Mouse (Mus musculus) splenic B cell, adult 2 months (primary cell): ENCODE measurements around the gene Zfp366.

Source experiments
- DNase-seq: peaks from one replicate; pipeline ENCODE4 v3.0.0-alpha.2; 2011; ENCODE audit warnings: low read depth, low spot score
- H3K27me3 ChIP-seq: 2 replicates; pipeline ENCODE4 v1.6.1; 2012; ENCODE audit warnings: mild to moderate bottlenecking, low read length, moderate library complexity, mixed read lengths; ENCODE audit not compliant: control insufficient read depth, poor library complexity, insufficient read depth, severe bottlenecking
- H3K36me3 ChIP-seq: 2 replicates; pipeline ENCODE4 v1.6.1; 2012; ENCODE audit warnings: mild to moderate bottlenecking, low read length, moderate library complexity, mixed read lengths; ENCODE audit not compliant: control insufficient read depth, poor library complexity, insufficient read depth, severe bottlenecking

Gene Zfp366

GRCm38 (mm10) chr13:99201647-99202574 lies 17.3 kb downstream of the Zfp366 start:
- Histone ChIP-seq H3K27me3 (peaks cover 2% of the 10 kb centered on the region; the same call in 1 of the 2 replicates), H3K36me3 (no peaks in the 10 kb centered on the region)
- no peak for DNase-seq

DNA sequence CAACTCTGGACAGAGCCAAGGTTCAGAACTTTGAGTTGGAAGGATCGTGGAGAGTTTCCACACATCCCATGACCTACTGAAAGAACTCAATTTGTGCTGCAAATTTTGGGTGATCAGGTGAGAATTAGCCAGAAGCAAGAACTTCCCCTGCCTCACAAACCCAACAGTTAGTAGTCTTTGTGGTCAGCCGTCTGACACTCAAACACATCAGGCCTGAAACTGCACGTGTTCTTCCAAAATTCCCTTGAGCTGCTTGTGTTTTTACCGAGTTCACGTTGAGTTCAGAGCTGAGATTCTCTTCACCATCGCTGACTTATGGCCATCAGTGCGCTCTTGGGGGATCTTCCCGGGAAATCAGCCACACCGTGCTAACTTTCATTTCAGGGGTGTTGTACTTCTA lies 22.6 kb downstream of the Zfp366 start:
- no peak for DNase-seq

GRCm38 (mm10) chr13:99209859-99210258 lies 25.2 kb downstream of the Zfp366 start:
- H3K27me3 ChIP-seq: no peaks in the 10 kb centered on the region
- DNase-seq: no peak
- no peaks in the 10 kb centered on the region for H3K36me3 ChIP-seq

More for the DNA sequence above, 22.6 kb downstream of the Zfp366 start:
- H3K27me3 ChIP-seq: no peaks in the 10 kb centered on the region
- no peaks in the 10 kb centered on the region for H3K36me3 ChIP-seq

DNA sequence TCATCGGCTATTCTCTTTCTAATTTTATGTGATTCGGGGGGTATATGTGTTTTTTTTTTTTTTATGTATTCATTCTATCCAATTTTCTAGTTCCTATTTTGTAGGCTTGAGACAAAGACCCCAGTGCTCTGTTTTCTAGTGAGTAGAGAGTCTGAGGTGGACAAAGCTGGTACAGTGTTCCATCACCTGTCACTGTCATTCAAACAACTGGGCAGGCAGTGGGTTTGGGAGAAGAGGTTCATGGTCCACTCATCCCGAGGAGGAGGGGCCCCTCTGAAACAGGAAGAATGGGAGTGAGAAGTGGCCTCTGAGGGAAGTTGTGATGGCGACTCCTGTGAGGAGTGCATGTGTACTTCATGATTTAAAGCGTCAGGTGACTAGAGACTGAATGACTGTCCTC lies 26.2 kb downstream of the Zfp366 start:
- no peak for DNase-seq
- H3K27me3 ChIP-seq: no peaks in the 10 kb centered on the region
- no peaks in the 10 kb centered on the region for H3K36me3 ChIP-seq

- Histone ChIP-seq H3K36me3 (no peaks in the 10 kb centered on the region), H3K27me3 (no peaks in the 10 kb centered on the region)
- no peak for DNase-seq
These were observed 28.4 kb downstream of the Zfp366 start for GRCm38 (mm10) chr13:99212976-99213375.

DNA sequence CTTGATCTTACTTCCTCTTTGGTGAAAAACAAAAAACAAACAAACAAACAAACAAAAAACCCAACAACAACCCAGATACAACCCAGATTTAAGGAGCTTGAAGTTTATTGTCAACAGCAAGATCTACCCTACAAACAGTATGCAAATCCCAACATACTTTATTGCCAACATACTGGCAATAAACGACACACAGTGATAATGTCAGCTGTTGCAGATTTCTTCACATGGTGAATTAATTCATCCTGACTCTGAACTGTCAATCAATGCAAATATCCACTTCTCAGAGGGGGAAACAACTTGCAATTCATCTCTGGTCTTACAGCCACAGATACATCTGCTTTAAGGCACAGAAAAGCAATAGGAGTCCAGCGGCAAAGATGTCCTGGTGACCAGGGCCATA lies 31.4 kb downstream of the Zfp366 start:
- H3K36me3 ChIP-seq: no peaks in the 10 kb centered on the region
- H3K27me3 ChIP-seq: no peaks in the 10 kb centered on the region
- DNase-seq: no peak

GRCm38 (mm10) chr13:99217984-99218383 lies 33.4 kb downstream of the Zfp366 start:
- Histone ChIP-seq H3K36me3 (no peaks in the 10 kb centered on the region), H3K27me3 (no peaks in the 10 kb centered on the region)
- DNase-seq: no peak

- no peaks in the 10 kb centered on the region for H3K27me3 ChIP-seq
- DNase-seq: no peak
- H3K36me3 ChIP-seq: no peaks in the 10 kb centered on the region
These were observed 35.0 kb downstream of the Zfp366 start for GRCm38 (mm10) chr13:99219586-99219985.

GRCm38 (mm10) chr13:99221996-99222395 lies 37.4 kb downstream of the Zfp366 start:
- DNase-seq: no peak
- Histone ChIP-seq H3K36me3 (no peaks in the 10 kb centered on the region), H3K27me3 (no peaks in the 10 kb centered on the region)

- H3K36me3 ChIP-seq: no peaks in the 10 kb centered on the region
- no peak for DNase-seq
- H3K27me3 ChIP-seq: no peaks in the 10 kb centered on the region
These were observed 37.9 kb downstream of the Zfp366 start for GRCm38 (mm10) chr13:99222476-99222875.

DNA sequence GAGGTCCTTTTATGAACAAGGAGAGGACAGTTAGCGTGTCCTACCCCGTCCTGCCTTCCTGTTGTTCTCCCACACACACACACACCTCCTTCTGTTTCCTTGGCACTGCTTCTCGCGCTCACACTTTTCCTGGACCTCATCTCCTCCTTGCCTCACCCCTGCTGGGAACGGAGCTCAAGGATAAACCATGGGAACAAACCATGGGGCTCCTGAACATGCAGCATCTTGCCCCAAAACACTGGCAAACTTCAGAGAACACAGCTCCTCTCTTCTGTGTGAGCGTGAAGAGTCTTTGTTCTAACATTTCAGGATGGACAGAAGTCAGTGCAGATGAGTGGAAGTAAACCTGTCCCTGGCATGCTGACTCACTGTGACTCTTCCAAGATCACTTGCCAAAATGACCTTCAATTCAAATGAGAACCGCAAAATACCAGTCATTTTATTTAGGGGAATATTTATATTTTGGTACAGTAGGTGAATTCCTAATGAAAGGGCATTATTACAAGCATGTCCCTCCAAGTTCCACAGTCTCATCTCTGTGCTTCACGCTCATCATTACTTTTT lies 38.8 kb downstream of the Zfp366 start:
- DNase-seq: no peak
- no peaks in the 10 kb centered on the region for H3K27me3 ChIP-seq
- no peaks in the 10 kb centered on the region for H3K36me3 ChIP-seq

- DNase-seq: no peak
- Histone ChIP-seq H3K27me3 (no peaks in the 10 kb centered on the region), H3K36me3 (no peaks in the 10 kb centered on the region)
These were observed 39.3 kb downstream of the Zfp366 start for GRCm38 (mm10) chr13:99223917-99224316.

- no peaks in the 10 kb centered on the region for H3K27me3 ChIP-seq
- no peak for DNase-seq
These were observed 41.0 kb downstream of the Zfp366 start for GRCm38 (mm10) chr13:99225374-99226240.

DNA sequence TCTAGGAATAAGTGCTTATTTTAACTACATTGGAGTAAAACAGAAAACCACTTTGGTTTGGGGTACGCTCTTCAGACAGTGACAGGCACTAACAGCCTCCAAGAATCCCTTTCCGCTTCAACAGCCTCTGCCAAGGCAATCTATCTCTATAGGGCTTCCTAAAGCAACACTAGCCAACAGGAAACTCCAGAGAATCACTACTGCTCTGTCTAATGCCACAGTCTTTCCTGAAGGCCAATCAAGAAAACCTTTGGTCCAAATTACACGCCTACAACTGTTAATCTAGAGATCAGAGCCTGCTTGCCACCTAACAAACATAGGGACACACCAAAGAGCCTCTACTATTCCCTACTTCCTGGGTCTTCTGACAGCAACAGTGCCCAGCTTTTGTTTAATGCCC lies 42.2 kb downstream of the Zfp366 start:
- no peaks in the 10 kb centered on the region for H3K36me3 ChIP-seq
- H3K27me3 ChIP-seq: no peaks in the 10 kb centered on the region
- DNase-seq: no peak

More at GRCm38 (mm10) chr13:99225374-99226240, 41.0 kb downstream of the Zfp366 start:
- H3K36me3 ChIP-seq: no peaks in the 10 kb centered on the region
